Mouse (Mus musculus): ENCODE measurements around the gene Tmem150c.

- TF ChIP-seq GATA1 (IDR thresholded peaks at IDR 0.05; ENCODE audit: low read length) (no peak), TAL1 (IDR thresholded peaks at IDR 0.05; ENCODE audit: low read length) (no peak)
Observed at GRCm38 (mm10) chr5:100178122-100178780, 18.6 kb upstream of the Tmem150c start.
